Mouse (Mus musculus) kidney, embryonic 16.5 days (tissue): ENCODE measurements around the gene Mpp2. TPM values are rescaled to one million over a fixed set of nuclear protein-coding genes. Genes with fewer than 3 reads are reported as not detected.

Experiments used
- ATAC-seq: fragments of 200-750 bp; cut with Nextera tagmentation; 2 replicates; pipeline ENCODE4 v1.8.0; 2017; ENCODE audit warnings: moderate TSS enrichment; ENCODE audit not compliant: low FRiP score, low TSS enrichment
- H3K27ac ChIP-seq: fragments of 300-500 bp; sonication (generic); 2 replicates; pipeline ENCODE4 v1.5.1; 2014; ENCODE audit warnings: low read length
- H3K27me3 ChIP-seq: fragments of 300-500 bp; sonication (generic); 2 replicates; pipeline ENCODE4 v1.6.1; 2014; ENCODE audit warnings: low read length, control low read depth, mixed read lengths; ENCODE audit not compliant: insufficient read depth
- H3K36me3 ChIP-seq: fragments of 300-500 bp; sonication (generic); 2 replicates; pipeline ENCODE4 v1.6.1; 2014; ENCODE audit warnings: low read length, control low read depth, mixed read lengths; ENCODE audit not compliant: insufficient read depth
- H3K4me1 ChIP-seq: fragments of 300-500 bp; sonication (generic); 2 replicates; pipeline ENCODE4 v1.6.1; 2014; ENCODE audit warnings: low read length, control low read depth, mixed read lengths; ENCODE audit not compliant: insufficient read depth
- H3K4me2 ChIP-seq: fragments of 300-500 bp; sonication (generic); replicated peaks from 2 replicates; pipeline ENCODE4 v1.6.1; 2014; ENCODE audit warnings: low read depth, low read length
- H3K4me3 ChIP-seq: fragments of 300-500 bp; sonication (generic); 2 replicates; pipeline ENCODE4 v1.5.1; 2014; ENCODE audit warnings: mild to moderate bottlenecking, low read length
- H3K9ac ChIP-seq: fragments of 300-500 bp; sonication (generic); replicated peaks from 2 replicates; pipeline ENCODE4 v1.6.1; 2014; ENCODE audit warnings: low read length
- H3K9me3 ChIP-seq: fragments of 300-500 bp; sonication (generic); 2 replicates; pipeline ENCODE4 v1.6.1; 2016; ENCODE audit warnings: low read length, control low read depth
- WGBS: fragments of 180-500 bp; shearing (Covaris S2); extraction: QIAGEN DNeasy Blood & Tissue Kit; methylation state at CpG from one replicate; pipeline ENCODE4 v1.1.7; 2014; 5-methylcytosine and 5-hydroxymethylcytosine counted together
- polyA plus RNA-seq: library from polyadenylated mRNA; unstranded; fragments of >200 nt; fragmentation: Nextera tagmentation; extraction: Ambion mirVana; gene quantifications from 2 replicates; pipeline ENCODE4 v1.2.1, GENCODE M21; 2015

Gene Mpp2
- polyA plus RNA-seq, 1 experiment from 2014 or later, result 14.4 TPM

- no peak overlapping the region for H3K4me3 ChIP-seq
- peaks cover 18% of the 10 kb centered on the region for H3K27me3 ChIP-seq
- no peak for ATAC-seq
- no peak overlapping the region for H3K27ac ChIP-seq
- 74% methylated on average over 5 of the region's 5 CpGs for WGBS
- H3K9ac ChIP-seq, result no peak overlapping the region
- no peaks in the 10 kb centered on the region for H3K9me3 ChIP-seq
- H3K4me2 ChIP-seq, result no peak overlapping the region
- H3K36me3 ChIP-seq, result 0 out of 2 replicates have a peak, but pooled peaks cover 5% of the 10 kb centered on the region
- H3K4me1 ChIP-seq, result peaks cover 9% of the 10 kb centered on the region
These were observed 67.1 kb downstream of the Mpp2 start for GRCm38 (mm10) chr11:102021196-102021595.

- Histone ChIP-seq H3K4me3 (no peak overlapping the region), H3K9ac (no peak overlapping the region), H3K4me2 (no peak overlapping the region), H3K9me3 (no peaks in the 10 kb centered on the region), H3K4me1 (peaks cover 4% of the 10 kb centered on the region; the same call in 1 of the 2 replicates), H3K27ac (no peak overlapping the region), H3K27me3 (peaks cover 10% of the 10 kb centered on the region), H3K36me3 (0 out of 2 replicates have a peak, but pooled peaks cover 5% of the 10 kb centered on the region)
- 79% methylated on average over 9 of the region's 9 CpGs for WGBS
- ATAC-seq, result no peak
These were observed 68.6 kb downstream of the Mpp2 start for GRCm38 (mm10) chr11:102019736-102020135.

DNA sequence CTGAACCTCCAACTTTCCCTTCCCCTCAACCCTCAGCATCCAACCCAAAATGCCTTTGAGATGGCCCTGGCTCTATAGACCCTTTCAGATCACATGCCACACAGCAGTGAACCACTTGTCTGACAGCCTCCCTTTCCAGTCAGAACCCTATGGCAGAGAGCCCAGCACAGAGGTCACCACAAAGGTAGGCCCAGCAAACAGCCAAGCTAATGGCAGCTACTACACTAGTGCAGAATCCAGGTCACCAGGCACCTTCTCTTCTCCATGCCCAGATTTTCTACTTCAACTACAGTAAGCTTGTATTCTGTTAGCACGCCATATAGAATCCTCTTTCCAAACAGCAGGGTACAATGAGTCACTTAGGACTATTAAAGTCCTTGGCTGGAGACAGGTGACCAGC, 72.2 kb downstream of the Mpp2 start:
- Histone ChIP-seq H3K4me2 (no peak overlapping the region), H3K4me1 (peaks cover 4% of the 10 kb centered on the region; the same call in 1 of the 2 replicates), H3K4me3 (no peak overlapping the region), H3K9ac (no peak overlapping the region), H3K36me3 (peaks cover 9% of the 10 kb centered on the region; the same call in 1 of the 2 replicates), H3K9me3 (no peaks in the 10 kb centered on the region), H3K27me3 (no peaks in the 10 kb centered on the region; the same call in 1 of the 2 replicates), H3K27ac (no peak overlapping the region)
- ATAC-seq, result 0 out of 2 replicates have a peak, but pooled peaks have one; percentile 6
- 91% methylated on average over 1 of the region's 1 CpGs for WGBS

- no peak overlapping the region for H3K4me3 ChIP-seq
- no peak overlapping the region for H3K9ac ChIP-seq
- 0 out of 2 replicates have a peak, but pooled peaks have one; percentile 27 for ATAC-seq
- H3K27ac ChIP-seq, result 0 out of 2 replicates have a peak overlapping the region, but pooled peaks have one; percentile 16
- H3K9me3 ChIP-seq, result no peaks in the 10 kb centered on the region
- H3K36me3 ChIP-seq, result peaks cover 9% of the 10 kb centered on the region
- no peaks in the 10 kb centered on the region; the same call in 1 of the 2 replicates for H3K27me3 ChIP-seq
- WGBS, result 49% methylated on average over 6 of the region's 6 CpGs
- no peak overlapping the region for H3K4me2 ChIP-seq
- H3K4me1 ChIP-seq, result peaks cover 4% of the 10 kb centered on the region; the same call in 1 of the 2 replicates
These were observed 72.8 kb downstream of the Mpp2 start for GRCm38 (mm10) chr11:102015472-102015871.

GRCm38 (mm10) chr11:102013201-102013600, 75.1 kb downstream of the Mpp2 start:
- Histone ChIP-seq H3K4me1 (peaks cover 4% of the 10 kb centered on the region; the same call in 1 of the 2 replicates), H3K9me3 (no peaks in the 10 kb centered on the region), H3K36me3 (peaks cover 9% of the 10 kb centered on the region), H3K4me3 (no peak overlapping the region), H3K27ac (no peak overlapping the region), H3K9ac (no peak overlapping the region), H3K27me3 (no peaks in the 10 kb centered on the region; the same call in 1 of the 2 replicates), H3K4me2 (no peak overlapping the region)
- WGBS, result 77% methylated on average over 8 of the region's 8 CpGs
- no peak for ATAC-seq

GRCm38 (mm10) chr11:102011510-102011909, 76.8 kb downstream of the Mpp2 start:
- Histone ChIP-seq H3K4me1 (peaks cover 4% of the 10 kb centered on the region; the same call in 1 of the 2 replicates), H3K36me3 (peaks cover 8% of the 10 kb centered on the region), H3K4me2 (no peak overlapping the region), H3K4me3 (no peak overlapping the region), H3K27ac (no peak overlapping the region), H3K9ac (no peak overlapping the region), H3K27me3 (peaks cover 6% of the 10 kb centered on the region; the same call in 1 of the 2 replicates), H3K9me3 (no peaks in the 10 kb centered on the region)
- ATAC-seq, result no peak
- WGBS, result 87% methylated on average over 8 of the region's 8 CpGs

- Histone ChIP-seq H3K4me2 (no peak overlapping the region), H3K36me3 (peaks cover 8% of the 10 kb centered on the region), H3K27me3 (peaks cover 6% of the 10 kb centered on the region; the same call in 1 of the 2 replicates), H3K4me1 (no peaks in the 10 kb centered on the region; the same call in 1 of the 2 replicates), H3K4me3 (no peak overlapping the region), H3K27ac (no peak overlapping the region), H3K9me3 (no peaks in the 10 kb centered on the region), H3K9ac (no peak overlapping the region)
- 49% methylated on average over 13 of the region's 13 CpGs for WGBS
- ATAC-seq, result no peak
These were observed 78.2 kb downstream of the Mpp2 start for GRCm38 (mm10) chr11:102010140-102010539.

GRCm38 (mm10) chr11:102008954-102009637, 79.2 kb downstream of the Mpp2 start:
- no peaks in the 10 kb centered on the region for H3K4me1 ChIP-seq
- no peaks in the 10 kb centered on the region; the same call in 1 of the 2 replicates for H3K9me3 ChIP-seq
- 77% methylated on average over 15 of the region's 15 CpGs for WGBS
- H3K4me2 ChIP-seq, result no peak overlapping the region
- no peak overlapping the region for H3K27ac ChIP-seq
- ATAC-seq, result no peak
- H3K36me3 ChIP-seq, result peaks cover 14% of the 10 kb centered on the region
- H3K9ac ChIP-seq, result no peak overlapping the region
- H3K4me3 ChIP-seq, result no peak overlapping the region
- peaks cover 6% of the 10 kb centered on the region; the same call in 1 of the 2 replicates for H3K27me3 ChIP-seq

GRCm38 (mm10) chr11:102008372-102008771, 79.9 kb downstream of the Mpp2 start:
- Histone ChIP-seq H3K9me3 (no peaks in the 10 kb centered on the region; the same call in 1 of the 2 replicates), H3K27ac (no peak overlapping the region), H3K36me3 (peaks cover 14% of the 10 kb centered on the region), H3K9ac (no peak overlapping the region), H3K27me3 (peaks cover 6% of the 10 kb centered on the region; the same call in 1 of the 2 replicates), H3K4me1 (no peaks in the 10 kb centered on the region), H3K4me3 (no peak overlapping the region), H3K4me2 (no peak overlapping the region)
- WGBS, result 85% methylated on average over 8 of the region's 8 CpGs
- no peak for ATAC-seq
